Mouse (Mus musculus) lung, adult 2 months (tissue): ENCODE results near the gene Pafah2.

Experiments used
- CTCF ChIP-seq: fragments of 200-500 bp; IDR thresholded peaks from 2 replicates; pipeline ENCODE4 v1.5.1; 2011; ENCODE audit warnings: mild to moderate bottlenecking, low read length, control low read depth; ENCODE audit not compliant: insufficient read depth
- POLR2A ChIP-seq: fragments of 200-500 bp; IDR thresholded peaks from 2 replicates; pipeline ENCODE4 v1.6.1; 2011; ENCODE audit warnings: low read depth, mild to moderate bottlenecking, control low read depth, low read length, borderline replicate concordance; ENCODE audit errors: extremely low read depth

DNA sequence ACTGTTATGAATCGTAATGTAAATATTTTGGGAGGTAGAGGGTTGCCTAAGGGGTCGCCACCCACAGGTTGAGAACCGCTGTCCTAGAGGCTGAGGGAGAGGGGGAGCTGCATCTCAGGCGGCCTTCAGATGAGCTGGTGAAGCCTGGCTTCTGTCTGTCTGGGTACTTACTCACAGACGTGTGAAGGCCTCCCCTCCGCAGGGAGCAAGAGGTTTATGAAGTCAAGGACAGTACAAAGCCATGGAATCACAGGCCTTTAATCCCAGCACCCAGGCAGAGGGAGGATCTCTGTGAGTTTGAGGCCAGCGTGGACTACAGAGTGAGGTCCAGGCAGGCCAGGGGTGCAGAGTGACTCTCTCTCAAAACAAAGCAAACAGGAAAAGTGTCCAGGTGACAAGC lies 21.0 kb downstream of the Pafah2 start:
- no peak for TF ChIP-seq CTCF
- no peak for TF ChIP-seq POLR2A
